Mouse (Mus musculus) cerebellum, adult 2 months (tissue): ENCODE measurements around the gene Smap1.

Experiments used
- CTCF ChIP-seq: fragments of 200-500 bp; IDR thresholded peaks from 2 replicates; pipeline ENCODE4 v1.5.1; 2011; ENCODE audit warnings: low read depth, mild to moderate bottlenecking, control low read depth, low read length, moderate library complexity, borderline replicate concordance; ENCODE audit not compliant: insufficient read depth
- POLR2A ChIP-seq: fragments of 200-500 bp; IDR thresholded peaks from 2 replicates; pipeline ENCODE4 v1.6.1; 2011; ENCODE audit warnings: low read length, control low read depth, borderline replicate concordance; ENCODE audit not compliant: insufficient read depth

DNA sequence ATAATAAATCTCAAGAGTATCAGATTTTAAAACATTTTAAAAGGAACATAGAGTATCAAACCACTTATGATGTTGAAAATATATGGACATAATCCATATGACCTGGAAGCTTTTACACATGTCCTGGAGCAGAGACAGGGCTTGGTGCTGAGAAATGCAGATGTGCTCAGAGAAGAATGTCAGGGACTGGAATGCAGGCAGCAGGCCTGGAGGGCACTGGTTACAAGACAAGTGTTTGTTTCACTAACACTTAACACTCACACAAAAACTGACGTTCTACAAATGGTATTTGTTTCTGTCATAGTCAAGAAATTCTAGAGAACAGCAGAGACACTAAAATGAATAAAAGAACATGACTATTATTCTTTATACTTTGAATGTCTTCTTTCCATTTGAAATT lies 30.0 kb downstream of the Smap1 start:
- TF ChIP-seq CTCF (no peak), POLR2A (no peak)
